Mouse (Mus musculus) thymus, adult 2 months (tissue): ENCODE data around the gene Exoc6b.

ENCODE experiments used
- CTCF ChIP-seq: fragments of 200-500 bp; IDR thresholded peaks from 2 replicates; pipeline ENCODE4 v1.5.1; 2012; ENCODE audit warnings: mild to moderate bottlenecking, control low read depth, low read length, moderate library complexity, borderline replicate concordance; ENCODE audit not compliant: control insufficient read depth, poor library complexity, insufficient read depth; ENCODE audit errors: extremely low read depth
- POLR2A ChIP-seq: fragments of 200-500 bp; IDR thresholded peaks from 2 replicates; pipeline ENCODE4 v1.6.1; 2012; ENCODE audit warnings: mild to moderate bottlenecking, low read length, control low read depth, moderate library complexity; ENCODE audit not compliant: control insufficient read depth, poor library complexity, insufficient read depth; ENCODE audit errors: extremely low read depth

DNA sequence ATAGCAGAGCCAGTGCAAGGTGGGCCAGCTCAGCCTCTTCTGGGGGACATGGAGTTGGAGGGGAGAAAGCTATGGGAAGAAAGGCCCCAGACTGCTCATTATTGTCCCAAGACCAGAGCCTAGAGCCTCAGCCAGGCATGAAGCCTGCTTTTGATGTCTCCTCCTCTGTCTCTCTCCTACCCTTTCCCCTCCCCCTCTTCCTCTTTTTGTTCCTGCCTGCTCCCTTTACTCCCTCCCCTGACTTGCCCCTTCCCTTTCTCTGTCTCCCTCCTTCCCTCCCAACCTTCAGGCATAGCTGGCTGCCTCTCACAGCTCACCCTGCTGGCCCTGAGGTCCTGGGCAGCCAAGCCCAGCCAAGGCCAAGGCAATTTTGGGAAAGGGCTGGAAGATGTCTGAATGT is 499.7 kb downstream of the Exoc6b start:
- TF ChIP-seq CTCF (no peak), POLR2A (no peak)
